Comparison of ENCODE assay signal across 22 mouse cellular contexts in the genomic region with DNA sequence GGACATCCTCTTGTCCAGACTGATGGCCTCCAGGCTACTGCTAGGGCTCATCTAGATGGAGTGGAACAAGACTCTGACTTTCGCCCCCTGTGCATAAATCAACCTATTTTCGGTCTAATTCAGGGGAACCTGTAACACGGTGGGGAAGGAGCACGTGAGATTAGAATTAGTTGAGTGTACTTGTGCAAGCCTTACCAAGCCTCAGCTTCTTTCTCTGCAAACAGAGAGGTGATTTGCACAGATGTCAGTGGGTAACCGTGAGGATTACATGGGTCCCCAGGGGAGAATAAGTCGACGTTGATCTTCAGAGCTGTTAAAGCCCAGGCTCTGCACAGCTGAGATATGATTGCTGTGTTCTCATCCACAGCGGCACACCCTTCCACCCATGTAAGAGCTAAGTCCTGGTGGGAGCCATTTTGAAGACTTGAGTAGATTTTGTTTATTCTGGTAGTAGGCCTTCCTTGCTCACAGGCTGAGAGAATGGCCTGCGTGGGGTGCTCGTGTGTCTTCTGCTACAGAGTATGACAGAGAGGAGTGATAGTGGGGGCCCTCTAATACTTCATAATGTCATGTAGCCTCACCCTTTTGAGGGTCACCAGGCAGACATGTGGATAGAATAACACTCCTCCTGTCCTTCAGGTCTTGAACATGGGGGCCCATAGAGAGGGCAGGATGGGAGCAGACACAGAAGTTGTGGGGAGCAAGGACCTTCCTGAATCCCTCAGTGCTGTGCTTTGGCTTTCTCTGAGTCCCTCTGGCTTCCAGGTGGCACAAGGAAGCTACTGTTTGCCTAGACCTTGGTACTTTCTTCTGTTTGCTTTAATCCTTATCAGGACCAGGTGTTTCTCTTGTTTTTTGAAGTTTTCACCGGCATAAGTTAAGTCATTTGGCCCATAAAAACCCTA.
DNase-seq lines count a peak whose midpoint lies in the region; ATAC-seq and TF ChIP-seq lines count a peak whose summit lies in the region.
"Had no signal": no experiment of that assay in that cellular context is flagged by ENCODE, and none has a peak within 500 bp of the region (broad histone marks: within the 10 kb centered on the region; RNA-seq: fewer than 3 reads in every experiment).

No protein-coding gene starts in this region.

- no peak overlapping the region for H3K27ac ChIP-seq in heart, embryonic 10.5 days
- 0 out of 2 replicates have a peak overlapping the region, but pooled peaks have one; percentile 12 for H3K27ac ChIP-seq in lung, embryonic 16.5 days (ENCODE audit: low read length)
- H3K27ac ChIP-seq in intestine, postnatal 0 days (ENCODE audit: low read depth, low read length): no peak overlapping the region
- H3K27ac ChIP-seq in stomach, postnatal 0 days (replicated peaks): no peak overlapping the region
- H3K27ac ChIP-seq: embryonic facial prominence, embryonic 10.5 days; forebrain, embryonic 13.5 days; heart, adult 2 months; heart, embryonic 13.5 days; hindbrain, embryonic 12.5 days had no signal

- no peak overlapping the region for H3K9ac ChIP-seq in lung, embryonic 16.5 days (ENCODE audit: low read length)
- no peak overlapping the region for H3K9ac ChIP-seq in intestine, postnatal 0 days (ENCODE audit: low read depth, low read length)
- no peak overlapping the region for H3K9ac ChIP-seq in stomach, postnatal 0 days (ENCODE audit: low read length)
- H3K9ac ChIP-seq: forebrain, embryonic 13.5 days; forebrain, postnatal 0 days; heart, embryonic 13.5 days; hindbrain, embryonic 12.5 days had no signal

- no peak for TF ChIP-seq EP300 in stomach, postnatal 0 days (optimal IDR thresholded peaks at IDR 0.05)

- WGBS in heart, embryonic 10.5 days: 89% methylated on average over 11 of the region's 11 CpGs
- 63% methylated on average over 11 of the region's 11 CpGs for WGBS in lung, embryonic 16.5 days
- 57% methylated on average over 11 of the region's 11 CpGs for WGBS in intestine, postnatal 0 days
- 67% methylated on average over 11 of the region's 11 CpGs for WGBS in stomach, postnatal 0 days

- no peaks in the 10 kb centered on the region for H3K9me3 ChIP-seq in heart, embryonic 10.5 days
- no peaks in the 10 kb centered on the region for H3K9me3 ChIP-seq in lung, embryonic 16.5 days (ENCODE audit: control insufficient read depth, low read length)
- H3K9me3 ChIP-seq in intestine, postnatal 0 days (ENCODE audit: control insufficient read depth): no peaks in the 10 kb centered on the region
- no peaks in the 10 kb centered on the region for H3K9me3 ChIP-seq in stomach, postnatal 0 days (ENCODE audit: control insufficient read depth, low read length)
- H3K9me3 ChIP-seq: forebrain, embryonic 13.5 days; heart, embryonic 13.5 days; hindbrain, embryonic 12.5 days had no signal

- intact Hi-C loops in heart, postnatal 14 days (cut with DNase I): no loop called here

- no peak overlapping the region for H3K4me3 ChIP-seq in heart, embryonic 10.5 days
- no peak overlapping the region for H3K4me3 ChIP-seq in lung, embryonic 16.5 days (ENCODE audit: low read length)
- H3K4me3 ChIP-seq in intestine, postnatal 0 days (ENCODE audit: low read depth, low read length): no peak overlapping the region
- no peak overlapping the region for H3K4me3 ChIP-seq in stomach, postnatal 0 days (ENCODE audit: low read depth, low read length)
- H3K4me3 ChIP-seq: embryonic facial prominence, embryonic 10.5 days; forebrain, embryonic 13.5 days; heart, adult 2 months; heart, embryonic 13.5 days; hindbrain, embryonic 12.5 days had no signal

- H3K36me3 ChIP-seq in heart, embryonic 10.5 days: no peaks in the 10 kb centered on the region
- no peaks in the 10 kb centered on the region for H3K36me3 ChIP-seq in lung, embryonic 16.5 days (ENCODE audit: control insufficient read depth, insufficient read depth, low read length)
- H3K36me3 ChIP-seq in intestine, postnatal 0 days (ENCODE audit: control insufficient read depth, insufficient read depth): no peaks in the 10 kb centered on the region
- H3K36me3 ChIP-seq in stomach, postnatal 0 days (ENCODE audit: control insufficient read depth, insufficient read depth, low read length): no peaks in the 10 kb centered on the region
- H3K36me3 ChIP-seq: embryonic facial prominence, embryonic 10.5 days; heart, embryonic 13.5 days; hindbrain, embryonic 12.5 days had no signal

- DNase-seq in heart, embryonic 10.5 days (ENCODE audit: low spot score): peak; percentile 52
- DNase-seq in heart, postnatal 14 days: no peak
- no peak for DNase-seq in lung, adult 18-20 months
- peak; percentile 19 for DNase-seq in stomach, postnatal 0 days (ENCODE audit: low spot score)
- no peak for DNase-seq in thymus, postnatal 4 days
- DNase-seq: adrenal gland, postnatal 14 days; cerebellum, adult 18-20 months; cerebellum, adult 9-11 months; forebrain, postnatal 0 days; gastrocnemius, postnatal 25 days; heart, adult 2 months; heart, postnatal 4 days had no signal

- no peaks in the 10 kb centered on the region for H3K4me1 ChIP-seq in heart, embryonic 10.5 days
- peaks cover 9% of the 10 kb centered on the region for H3K4me1 ChIP-seq in lung, embryonic 16.5 days (replicated peaks; ENCODE audit: control insufficient read depth, insufficient read depth, low read length)
- no peaks in the 10 kb centered on the region for H3K4me1 ChIP-seq in intestine, postnatal 0 days (replicated peaks; ENCODE audit: control insufficient read depth, insufficient read depth, low read length)
- no peaks in the 10 kb centered on the region for H3K4me1 ChIP-seq in stomach, postnatal 0 days (replicated peaks; ENCODE audit: control insufficient read depth, insufficient read depth)
- H3K4me1 ChIP-seq: embryonic facial prominence, embryonic 10.5 days; forebrain, embryonic 13.5 days; heart, embryonic 13.5 days; hindbrain, embryonic 12.5 days had no signal

- TF ChIP-seq CTCF in intestine, postnatal 0 days (IDR thresholded peaks at IDR 0.05; ENCODE audit: low read depth): no peak
- TF ChIP-seq CTCF in stomach, postnatal 0 days (IDR thresholded peaks at IDR 0.05; ENCODE audit: low read depth): no peak

- H3K27me3 ChIP-seq in heart, embryonic 10.5 days (ENCODE audit: insufficient read depth, poor library complexity, severe bottlenecking): no peaks in the 10 kb centered on the region
- H3K27me3 ChIP-seq in lung, embryonic 16.5 days (ENCODE audit: control insufficient read depth, insufficient read depth, low read depth, low read length): no peaks in the 10 kb centered on the region
- no peaks in the 10 kb centered on the region for H3K27me3 ChIP-seq in intestine, postnatal 0 days (replicated peaks; ENCODE audit: control insufficient read depth, insufficient read depth, low read length)
- H3K27me3 ChIP-seq in stomach, postnatal 0 days (ENCODE audit: control insufficient read depth, insufficient read depth, low read length): no peaks in the 10 kb centered on the region
- H3K27me3 ChIP-seq: forebrain, embryonic 13.5 days; heart, embryonic 13.5 days; hindbrain, embryonic 12.5 days; Patski had no signal

- no peak for ATAC-seq in lung, embryonic 16.5 days (ENCODE audit: low read depth)
- peak; percentile 92 for ATAC-seq in intestine, postnatal 0 days
- ATAC-seq in stomach, postnatal 0 days (ENCODE audit: low FRiP score, low TSS enrichment): peak; percentile 56; the same call in 1 of the 2 replicates
- ATAC-seq in granulocyte monocyte progenitor cell, adult 5-6 weeks (replicated peaks; ENCODE audit: poor library complexity, severe bottlenecking): no peak
- ATAC-seq: activated CD4-positive, CD25-positive, alpha-beta regulatory T cell, adult 4 months; forebrain, embryonic 13.5 days; forebrain, postnatal 0 days; hindbrain, embryonic 16.5 days; Patski had no signal

- no peak overlapping the region for H3K4me2 ChIP-seq in lung, embryonic 16.5 days (ENCODE audit: low read depth, low read length)
- no peak overlapping the region for H3K4me2 ChIP-seq in intestine, postnatal 0 days (replicated peaks; ENCODE audit: low read depth)
- no peak overlapping the region for H3K4me2 ChIP-seq in stomach, postnatal 0 days (replicated peaks; ENCODE audit: low read depth)
- H3K4me2 ChIP-seq: forebrain, embryonic 13.5 days; heart, embryonic 13.5 days; hindbrain, embryonic 12.5 days had no signal

Comparison
In these comparisons a context has a peak if more than half of its experiments do, and no peak if none do; other contexts are left out.
1. DNase-seq: peak in heart, embryonic 10.5 days (single experiment) and stomach, postnatal 0 days (single experiment); none in heart, postnatal 14 days (0 of 2), lung, adult 18-20 months (0 of 2) and thymus, postnatal 4 days (single experiment).
2. ATAC-seq: peak in intestine, postnatal 0 days (single experiment) and stomach, postnatal 0 days (single experiment); none in lung, embryonic 16.5 days (single experiment) and granulocyte monocyte progenitor cell, adult 5-6 weeks (single experiment).